9 mouse cellular contexts compared by ENCODE assay signal in genomic region chr3:60080572-60080971, GRCm38 (mm10). TPM values are rescaled to one million over a fixed set of nuclear protein-coding genes. Genes with fewer than 3 reads are reported as not detected.
DNase-seq lines count a peak whose midpoint lies in the region; ATAC-seq and TF ChIP-seq lines count a peak whose summit lies in the region.
"Had no signal": no experiment of that assay in that cellular context is flagged by ENCODE, and none has a peak within 500 bp of the region (broad histone marks: within the 10 kb centered on the region; RNA-seq: fewer than 3 reads in every experiment).

No protein-coding gene starts in this region.

- no peak for TF ChIP-seq POLR2A in thymus, adult 2 months (IDR thresholded peaks at IDR 0.05; ENCODE audit: control insufficient read depth, extremely low read depth, insufficient read depth, low read length, poor library complexity)

- TF ChIP-seq CTCF in thymus, adult 2 months (IDR thresholded peaks at IDR 0.05; ENCODE audit: borderline replicate concordance, control insufficient read depth, extremely low read depth, insufficient read depth, low read length, poor library complexity): no peak

- peaks cover 10% of the 10 kb centered on the region; the same call in 1 of the 2 replicates for H3K4me1 ChIP-seq in hindbrain, embryonic 12.5 days
- H3K4me1 ChIP-seq in hindbrain, embryonic 16.5 days (ENCODE audit: control insufficient read depth, insufficient read depth, low read depth, low read length): no peaks in the 10 kb centered on the region
- H3K4me1 ChIP-seq in thymus, adult 2 months (replicated peaks; ENCODE audit: control insufficient read depth, insufficient read depth, low read length): no peaks in the 10 kb centered on the region

- WGBS in hindbrain, embryonic 12.5 days: 52% methylated on average over 4 of the region's 4 CpGs
- WGBS in hindbrain, embryonic 16.5 days: 39% methylated on average over 4 of the region's 4 CpGs
- WGBS in thymus, adult 2 months: 22% methylated on average over 4 of the region's 4 CpGs

- peak; percentile 87 for DNase-seq in 416B (ENCODE audit: low read depth)
- DNase-seq in c-Kit-positive CD71-negative TER-119-negative erythroid progenitor cells, embryonic 14.5 days (ENCODE audit: low read depth): peak; percentile 58
- peak; percentile 14 for DNase-seq in lung, postnatal 14 days
- no peak for DNase-seq in retina, embryonic 14.5 days (ENCODE audit: low spot score)
- DNase-seq in ovary, postnatal 36 days (ENCODE audit: low spot score): no peak
- DNase-seq in thymus, adult 2 months: no peak

- no peak overlapping the region for H3K27ac ChIP-seq in hindbrain, embryonic 12.5 days
- H3K27ac ChIP-seq in hindbrain, embryonic 16.5 days (ENCODE audit: low read depth, low read length): no peak overlapping the region
- no peak overlapping the region for H3K27ac ChIP-seq in thymus, adult 2 months (ENCODE audit: control insufficient read depth, insufficient read depth, low read length)
- H3K27ac ChIP-seq: midbrain, embryonic 12.5 days had no signal

- H3K4me2 ChIP-seq in hindbrain, embryonic 12.5 days (replicated peaks): no peak overlapping the region
- H3K4me2 ChIP-seq in hindbrain, embryonic 16.5 days (ENCODE audit: low read length): no peak overlapping the region
- H3K4me2 ChIP-seq: midbrain, embryonic 12.5 days had no signal

- 0 out of 2 replicates have a peak, but pooled peaks have one; percentile 39 for ATAC-seq in hindbrain, embryonic 12.5 days (ENCODE audit: low FRiP score)
- ATAC-seq in hindbrain, embryonic 16.5 days: no peak

- no peaks in the 10 kb centered on the region for H3K36me3 ChIP-seq in hindbrain, embryonic 12.5 days
- H3K36me3 ChIP-seq in hindbrain, embryonic 16.5 days (ENCODE audit: control insufficient read depth, insufficient read depth, low read length): no peaks in the 10 kb centered on the region
- no peaks in the 10 kb centered on the region for H3K36me3 ChIP-seq in thymus, adult 2 months (ENCODE audit: control insufficient read depth, insufficient read depth, low read length)
- H3K36me3 ChIP-seq: midbrain, embryonic 12.5 days had no signal

- H3K9me3 ChIP-seq in hindbrain, embryonic 12.5 days (replicated peaks): no peaks in the 10 kb centered on the region
- H3K9me3 ChIP-seq in hindbrain, embryonic 16.5 days (ENCODE audit: control insufficient read depth, low read length): no peaks in the 10 kb centered on the region
- H3K9me3 ChIP-seq: midbrain, embryonic 12.5 days had no signal

- H3K9ac ChIP-seq in hindbrain, embryonic 12.5 days: no peak overlapping the region
- no peak overlapping the region for H3K9ac ChIP-seq in hindbrain, embryonic 16.5 days (ENCODE audit: low read depth, low read length)
- H3K9ac ChIP-seq: midbrain, embryonic 12.5 days had no signal

- no peak overlapping the region for H3K4me3 ChIP-seq in hindbrain, embryonic 12.5 days
- no peak overlapping the region for H3K4me3 ChIP-seq in hindbrain, embryonic 16.5 days (ENCODE audit: low read length)
- H3K4me3 ChIP-seq in thymus, adult 2 months (ENCODE audit: control insufficient read depth, insufficient read depth, low read length): no peak overlapping the region
- H3K4me3 ChIP-seq: midbrain, embryonic 12.5 days had no signal

- H3K27me3 ChIP-seq in hindbrain, embryonic 12.5 days: no peaks in the 10 kb centered on the region
- no peaks in the 10 kb centered on the region for H3K27me3 ChIP-seq in hindbrain, embryonic 16.5 days (replicated peaks; ENCODE audit: control insufficient read depth, insufficient read depth, low read length)
- no peaks in the 10 kb centered on the region for H3K27me3 ChIP-seq in thymus, adult 2 months (ENCODE audit: control insufficient read depth, insufficient read depth, low read length)
- H3K27me3 ChIP-seq: midbrain, embryonic 12.5 days had no signal

RNA-seq across cellular contexts. Expression of gene Sucnr1, which starts 1.1 kb away (rescaled TPM):
- 0.20 TPM in 1 of 2 replicates, not detected in the other for polyA plus RNA-seq in hindbrain, embryonic 12.5 days (2016; fragmentation: Nextera tagmentation; extraction: Ambion mirVana)
- 0.10 TPM in 1 of 2 replicates, not detected in the other for polyA plus RNA-seq in hindbrain, embryonic 16.5 days (2015; fragmentation: Nextera tagmentation; extraction: Ambion mirVana)
- 0.41 and 0.67 TPM in 2 replicates for polyA plus RNA-seq in thymus, adult 2 months (2012; rRNA removed)
- polyA plus RNA-seq: midbrain, embryonic 12.5 days had no signal

RNA-seq across cellular contexts. Expression of gene Aadac, which starts 55.1 kb away (rescaled TPM):
- not detected in 2 replicates for polyA plus RNA-seq in hindbrain, embryonic 12.5 days (2016; fragmentation: Nextera tagmentation; extraction: Ambion mirVana)
- polyA plus RNA-seq in hindbrain, embryonic 16.5 days (2015; fragmentation: Nextera tagmentation; extraction: Ambion mirVana): not detected in 2 replicates
- 0.89 and 1.1 TPM in 2 replicates for polyA plus RNA-seq in thymus, adult 2 months (2012; rRNA removed)
- polyA plus RNA-seq: midbrain, embryonic 12.5 days had no signal

Comparison
In these comparisons a context has a peak if more than half of its experiments do, and no peak if none do; other contexts are left out.
1. DNase-seq: peak in 416B (single experiment), c-Kit-positive CD71-negative TER-119-negative erythroid progenitor cells, embryonic 14.5 days (single experiment) and lung, postnatal 14 days (single experiment); none in retina, embryonic 14.5 days (single experiment), ovary, postnatal 36 days (single experiment) and thymus, adult 2 months (single experiment).